Mouse (Mus musculus) layer of hippocampus, postnatal 10 days (tissue): ENCODE results near the gene BC049762. TPM values are rescaled to one million over a fixed set of nuclear protein-coding genes. Genes with fewer than 3 reads are reported as not detected.

ENCODE experiments used
- DNase-seq, 2 experiments: peaks; one replicate each; pipeline ENCODE4 v3.0.0; 2021; ENCODE audit warnings: low spot score in 2 of 2
- long read RNA-seq: library from polyadenylated mRNA; stranded (forward); transcript quantifications from one replicate; pipeline ENCODE4 v2.0.0, GENCODE M21; 2023
- total RNA-seq, 2 experiments: library from RNA; stranded (reverse); gene quantifications; 2 replicates each; pipeline ENCODE4 v1.2.3; 2021

BC049762 gene
- total RNA-seq: not detected
- long read RNA-seq: 0 reads

GRCm38 (mm10) chr11:51262342-51263285 is at the start of gene BC049762:
Gene BC049762, minus strand, starts transcription at chr11:51263046.
- peak; percentile 98 to 99 for DNase-seq

GRCm38 (mm10) chr11:51311846-51312245 is 49.0 kb upstream of the BC049762 start:
- no peak for DNase-seq

- peak in 1 of 2 experiments; percentile 28 for DNase-seq
These were observed 45.5 kb upstream of the BC049762 start for GRCm38 (mm10) chr11:51308306-51308705.

GRCm38 (mm10) chr11:51303981-51304553 is 41.2 kb upstream of the BC049762 start:
- DNase-seq: no peak

GRCm38 (mm10) chr11:51302396-51302795 is 39.5 kb upstream of the BC049762 start:
- no peak for DNase-seq

GRCm38 (mm10) chr11:51298691-51299090 is 35.8 kb upstream of the BC049762 start:
- no peak for DNase-seq

- peak; percentile 18 to 43 for DNase-seq
These were observed 32.9 kb upstream of the BC049762 start for GRCm38 (mm10) chr11:51295742-51296141.

GRCm38 (mm10) chr11:51293956-51294530 is 31.2 kb upstream of the BC049762 start:
- DNase-seq: no peak

GRCm38 (mm10) chr11:51290066-51290955 is 27.5 kb upstream of the BC049762 start:
- DNase-seq: peak; percentile 30 to 57

- peak; percentile 73 to 81 for DNase-seq
These were observed 26.8 kb upstream of the BC049762 start, which contains the start of gene Col23a1 for GRCm38 (mm10) chr11:51289564-51290041. Gene Col23a1, plus strand, starts transcription at chr11:51289920.

- DNase-seq: no peak
These were observed 11.6 kb upstream of the BC049762 start for GRCm38 (mm10) chr11:51274418-51274817.

- no peak for DNase-seq
These were observed 2.5 kb upstream of the BC049762 start for GRCm38 (mm10) chr11:51265326-51265725.

- DNase-seq: no peak
These were observed 1.5 kb upstream of the BC049762 start for GRCm38 (mm10) chr11:51264352-51264751.

GRCm38 (mm10) chr11:51263286-51263831 is 513 bp upstream of the BC049762 start:
- DNase-seq: peak; percentile 55 to 73

- no peak for DNase-seq
These were observed 1.1 kb downstream of the BC049762 start, which contains the start of gene Clk4 for GRCm38 (mm10) chr11:51261680-51262219. Gene Clk4, plus strand, starts transcription at chr11:51261730.

GRCm38 (mm10) chr11:51257006-51257405 is 5.8 kb downstream of the BC049762 start:
- no peak for DNase-seq

- DNase-seq: no peak
These were observed 19.9 kb downstream of the BC049762 start for GRCm38 (mm10) chr11:51242897-51243296.

- no peak for DNase-seq
These were observed 28.2 kb downstream of the BC049762 start for GRCm38 (mm10) chr11:51234626-51235025.

GRCm38 (mm10) chr11:51227104-51227503 is 35.7 kb downstream of the BC049762 start:
- DNase-seq: peak; percentile 16 to 36

GRCm38 (mm10) chr11:51220308-51220707 is 42.5 kb downstream of the BC049762 start, which contains the start of gene Gm12569:
Gene Gm12569, plus strand, starts transcription at chr11:51220473.
- no peak for DNase-seq
